Mouse (Mus musculus): ENCODE measurements around the gene Olfr154. TPM values are rescaled to one million over a fixed set of nuclear protein-coding genes. Genes with fewer than 3 reads are reported as not detected.

The Olfr154 gene
- polyA plus RNA-seq (2015; fragmentation: Illumina TruSeq; extraction: RNeasy Lipid Tissue Mini Kit (QIAGEN cat#74804); ENCODE audit: insufficient read depth, low read depth, low replicate concordance) = not detected

GRCm38 (mm10) chr2:85664355-85664754 is at the start of gene Olfr154:
TSS of gene Olfr154 (minus strand) at chr2:85664455.

GRCm38 (mm10) chr2:85689131-85689530 is 24.9 kb upstream of the Olfr154 start, which contains the start of gene Olfr1008:
TSS of gene Olfr1008 (plus strand) at chr2:85689431.

GRCm38 (mm10) chr2:85678667-85679066 is 14.4 kb upstream of the Olfr154 start, which contains the start of gene Olfr1006:
TSS of gene Olfr1006 (minus strand) at chr2:85678767.

GRCm38 (mm10) chr2:85650604-85651003 is 13.7 kb downstream of the Olfr154 start, which contains the start of gene Olfr1002:
TSS of gene Olfr1002 (minus strand) at chr2:85650704.

Other genes starting within 250 kb of the Olfr154 start
- not detected for gene Olfr993, start 249.6 kb downstream of the Olfr154 start, polyA plus RNA-seq (2015; fragmentation: Illumina TruSeq; extraction: RNeasy Lipid Tissue Mini Kit (QIAGEN cat#74804); ENCODE audit: insufficient read depth, low read depth, low replicate concordance)
- gene Olfr994, start 228.0 kb downstream of the Olfr154 start, polyA plus RNA-seq (2015; fragmentation: Illumina TruSeq; extraction: RNeasy Lipid Tissue Mini Kit (QIAGEN cat#74804); ENCODE audit: insufficient read depth, low read depth, low replicate concordance) = not detected
- gene Olfr995, start 220.8 kb downstream of the Olfr154 start, polyA plus RNA-seq (2015; fragmentation: Illumina TruSeq; extraction: RNeasy Lipid Tissue Mini Kit (QIAGEN cat#74804); ENCODE audit: insufficient read depth, low read depth, low replicate concordance) = not detected
- gene 4833423E24Rik, start 145.4 kb downstream of the Olfr154 start, polyA plus RNA-seq (2015; fragmentation: Illumina TruSeq; extraction: RNeasy Lipid Tissue Mini Kit (QIAGEN cat#74804); ENCODE audit: insufficient read depth, low read depth, low replicate concordance) = not detected
- gene Olfr996, start 85.2 kb downstream of the Olfr154 start, polyA plus RNA-seq (2015; fragmentation: Illumina TruSeq; extraction: RNeasy Lipid Tissue Mini Kit (QIAGEN cat#74804); ENCODE audit: insufficient read depth, low read depth, low replicate concordance) = not detected
- gene Olfr998, start 75.5 kb downstream of the Olfr154 start, polyA plus RNA-seq (2015; fragmentation: Illumina TruSeq; extraction: RNeasy Lipid Tissue Mini Kit (QIAGEN cat#74804); ENCODE audit: insufficient read depth, low read depth, low replicate concordance) = not detected
- not detected for gene Olfr1000, start 52.6 kb downstream of the Olfr154 start, polyA plus RNA-seq (2015; fragmentation: Illumina TruSeq; extraction: RNeasy Lipid Tissue Mini Kit (QIAGEN cat#74804); ENCODE audit: insufficient read depth, low read depth, low replicate concordance)
- not detected for gene Olfr1002, start 13.8 kb downstream of the Olfr154 start, polyA plus RNA-seq (2015; fragmentation: Illumina TruSeq; extraction: RNeasy Lipid Tissue Mini Kit (QIAGEN cat#74804); ENCODE audit: insufficient read depth, low read depth, low replicate concordance)
- gene Olfr1006, start 14.3 kb upstream of the Olfr154 start, polyA plus RNA-seq (2015; fragmentation: Illumina TruSeq; extraction: RNeasy Lipid Tissue Mini Kit (QIAGEN cat#74804); ENCODE audit: insufficient read depth, low read depth, low replicate concordance) = not detected
- gene Olfr1008, start 25.0 kb upstream of the Olfr154 start, polyA plus RNA-seq (2015; fragmentation: Illumina TruSeq; extraction: RNeasy Lipid Tissue Mini Kit (QIAGEN cat#74804); ENCODE audit: insufficient read depth, low read depth, low replicate concordance) = not detected
- not detected for gene Olfr1009, start 51.0 kb upstream of the Olfr154 start, polyA plus RNA-seq (2015; fragmentation: Illumina TruSeq; extraction: RNeasy Lipid Tissue Mini Kit (QIAGEN cat#74804); ENCODE audit: insufficient read depth, low read depth, low replicate concordance)
- not detected for gene Olfr1012, start 98.3 kb upstream of the Olfr154 start, polyA plus RNA-seq (2015; fragmentation: Illumina TruSeq; extraction: RNeasy Lipid Tissue Mini Kit (QIAGEN cat#74804); ENCODE audit: insufficient read depth, low read depth, low replicate concordance)
- not detected for gene Olfr1013, start 102.6 kb upstream of the Olfr154 start, polyA plus RNA-seq (2015; fragmentation: Illumina TruSeq; extraction: RNeasy Lipid Tissue Mini Kit (QIAGEN cat#74804); ENCODE audit: insufficient read depth, low read depth, low replicate concordance)
- gene Olfr1014, start 108.3 kb upstream of the Olfr154 start, polyA plus RNA-seq (2015; fragmentation: Illumina TruSeq; extraction: RNeasy Lipid Tissue Mini Kit (QIAGEN cat#74804); ENCODE audit: insufficient read depth, low read depth, low replicate concordance) = not detected
- not detected for gene Olfr1015, start 117.6 kb upstream of the Olfr154 start, polyA plus RNA-seq (2015; fragmentation: Illumina TruSeq; extraction: RNeasy Lipid Tissue Mini Kit (QIAGEN cat#74804); ENCODE audit: insufficient read depth, low read depth, low replicate concordance)
- gene Olfr1016, start 138.1 kb upstream of the Olfr154 start, polyA plus RNA-seq (2015; fragmentation: Illumina TruSeq; extraction: RNeasy Lipid Tissue Mini Kit (QIAGEN cat#74804); ENCODE audit: insufficient read depth, low read depth, low replicate concordance) = not detected
- not detected for gene Olfr1018, start 154.0 kb upstream of the Olfr154 start, polyA plus RNA-seq (2015; fragmentation: Illumina TruSeq; extraction: RNeasy Lipid Tissue Mini Kit (QIAGEN cat#74804); ENCODE audit: insufficient read depth, low read depth, low replicate concordance)
- gene Olfr1019, start 181.0 kb upstream of the Olfr154 start, polyA plus RNA-seq (2015; fragmentation: Illumina TruSeq; extraction: RNeasy Lipid Tissue Mini Kit (QIAGEN cat#74804); ENCODE audit: insufficient read depth, low read depth, low replicate concordance) = not detected
- gene Olfr1020, start 182.6 kb upstream of the Olfr154 start, polyA plus RNA-seq (2015; fragmentation: Illumina TruSeq; extraction: RNeasy Lipid Tissue Mini Kit (QIAGEN cat#74804); ENCODE audit: insufficient read depth, low read depth, low replicate concordance) = not detected
- gene Olfr1022, start 204.1 kb upstream of the Olfr154 start, polyA plus RNA-seq (2015; fragmentation: Illumina TruSeq; extraction: RNeasy Lipid Tissue Mini Kit (QIAGEN cat#74804); ENCODE audit: insufficient read depth, low read depth, low replicate concordance) = not detected
- gene Olfr1023, start 221.2 kb upstream of the Olfr154 start, polyA plus RNA-seq (2015; fragmentation: Illumina TruSeq; extraction: RNeasy Lipid Tissue Mini Kit (QIAGEN cat#74804); ENCODE audit: insufficient read depth, low read depth, low replicate concordance) = not detected
- not detected for gene Olfr1024, start 240.6 kb upstream of the Olfr154 start, polyA plus RNA-seq (2015; fragmentation: Illumina TruSeq; extraction: RNeasy Lipid Tissue Mini Kit (QIAGEN cat#74804); ENCODE audit: insufficient read depth, low read depth, low replicate concordance)